Mouse (Mus musculus) liver, adult 2 months (tissue): ENCODE measurements around the gene Ggact.

Experiments used
- CTCF ChIP-seq: fragments of 200-500 bp; IDR thresholded peaks from 2 replicates; pipeline ENCODE4 v1.5.1; 2011; ENCODE audit warnings: low read depth, low read length, control low read depth
- POLR2A ChIP-seq: fragments of 200-500 bp; IDR thresholded peaks from 2 replicates; pipeline ENCODE4 v1.6.1; 2011; ENCODE audit warnings: low read length, control low read depth; ENCODE audit not compliant: insufficient read depth; ENCODE audit errors: extremely low read depth

DNA sequence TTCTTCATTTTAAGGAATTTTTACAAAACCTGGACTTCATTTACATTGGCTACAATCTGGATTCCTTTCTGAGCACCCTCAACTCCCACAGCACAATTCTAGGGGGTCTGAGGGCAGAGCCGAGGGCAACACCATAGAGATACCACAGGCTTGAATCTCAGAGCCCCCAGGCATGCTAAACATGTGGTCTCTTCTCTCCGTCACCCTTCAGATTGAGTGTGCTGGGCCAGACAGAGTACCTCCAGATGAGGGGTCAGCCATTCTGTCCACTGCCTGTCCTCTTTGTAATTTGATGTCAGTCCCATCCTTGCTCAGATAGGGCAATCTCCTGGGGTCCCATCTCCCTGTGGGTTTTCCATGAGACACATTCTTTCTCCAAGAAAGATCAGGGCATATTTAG is 31.9 kb downstream of the Ggact start:
- TF ChIP-seq CTCF (no peak), POLR2A (no peak)
